Mouse (Mus musculus) erythroblast, embryonic 14.5 days (primary cell): ENCODE measurements around the gene Tmppe.

Experiments
- GATA1 ChIP-seq: IDR thresholded peaks from 2 replicates; pipeline ENCODE4 v1.6.1; 2012; ENCODE audit warnings: low read length, inconsistent platforms, mixed read lengths
- TAL1 ChIP-seq: IDR thresholded peaks from 3 replicates; pipeline ENCODE4 v1.6.1; 2012; ENCODE audit warnings: low read length, inconsistent platforms, mixed read lengths

DNA sequence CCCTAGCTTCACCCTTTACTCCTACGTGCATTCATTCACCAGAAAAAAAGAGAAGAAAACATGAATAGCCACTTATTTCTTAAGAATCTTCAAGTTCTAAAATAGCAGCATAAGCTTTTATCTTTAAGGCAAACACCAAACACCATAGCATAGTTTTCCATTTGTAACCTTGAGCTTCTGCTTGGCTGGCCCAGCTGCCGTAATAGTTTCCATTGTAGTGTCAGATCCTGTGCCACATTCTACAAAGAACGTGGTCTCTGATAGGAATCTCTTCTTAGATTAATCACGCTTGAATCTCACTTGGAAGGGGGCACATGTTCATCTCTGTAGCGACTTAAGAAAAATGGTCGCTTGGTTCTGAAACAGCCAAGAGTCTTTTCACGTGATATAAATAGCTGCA lies 50.7 kb downstream of the Tmppe start:
- TF ChIP-seq GATA1, result no peak
- no peak for TF ChIP-seq TAL1
